Mouse (Mus musculus) bone marrow macrophage, adult 2 months (primary cell): Measurements from ENCODE around the gene Wnt5a.

Experiments used
- CTCF ChIP-seq: IDR thresholded peaks from 2 replicates; pipeline ENCODE4 v1.5.1; 2012; ENCODE audit warnings: low read depth, mild to moderate bottlenecking, low read length, moderate library complexity
- POLR2A ChIP-seq: IDR thresholded peaks from 2 replicates; pipeline ENCODE4 v1.6.1; 2012; ENCODE audit warnings: mild to moderate bottlenecking, low read depth, low read length, borderline replicate concordance

DNA sequence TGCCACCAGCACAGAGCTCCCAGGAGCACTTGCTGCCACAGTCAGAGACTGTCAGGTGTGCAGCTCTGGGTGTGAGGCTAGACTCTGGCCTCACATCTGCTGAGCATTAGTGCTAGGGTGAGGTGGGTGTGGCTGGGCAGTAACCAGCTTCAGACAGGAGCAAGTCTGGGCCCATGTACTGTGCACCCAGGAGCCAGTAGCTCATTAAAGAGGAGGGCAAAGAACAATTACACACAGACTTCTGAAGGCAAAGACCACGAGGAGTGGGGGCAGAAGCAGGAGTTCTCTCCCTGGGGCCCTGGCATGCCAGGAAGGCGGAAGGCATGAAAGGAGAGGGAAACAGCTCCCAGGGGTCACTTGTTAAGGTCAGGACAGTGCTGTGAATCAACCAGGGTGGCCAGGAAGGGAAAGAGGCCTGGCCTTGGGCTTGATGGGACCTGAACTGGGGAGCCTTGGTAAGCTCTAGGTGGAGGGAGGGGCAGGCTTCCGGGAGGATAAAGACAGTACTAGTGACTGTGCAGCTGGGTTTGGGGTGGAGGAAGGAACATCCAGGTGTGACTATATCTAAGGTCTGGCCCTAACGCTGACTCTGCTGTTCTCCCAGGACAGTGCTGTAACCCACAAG, 37.7 kb downstream of the Wnt5a start:
- no peak for TF ChIP-seq CTCF
- no peak for TF ChIP-seq POLR2A
